12 mouse cellular contexts compared by ENCODE assay signal in genomic region chr6:94363951-94364350, GRCm38 (mm10).
A peak's percentile ranks its signal among the peaks of the same experiment; 100 is the strongest.
DNase-seq lines count a peak whose midpoint lies in the region; ATAC-seq and TF ChIP-seq lines count a peak whose summit lies in the region.
"Had no signal": no experiment of that assay in that cellular context is flagged by ENCODE, and none has a peak within 500 bp of the region (broad histone marks: within the 10 kb centered on the region; RNA-seq: fewer than 3 reads in every experiment).

No protein-coding gene starts in this region.

- DNase-seq in adrenal gland, postnatal 10 days, result peak; percentile 25
- no peak for DNase-seq in adrenal gland, postnatal 4 days (ENCODE audit: low spot score in 2 of 2)
- peak; percentile 35 for DNase-seq in kidney, adult 2 months
- peak; percentile 6 for DNase-seq in right cerebral cortex, postnatal 14 days
- DNase-seq in right cerebral cortex, postnatal 10 days (ENCODE audit: low spot score in 2 of 2), result no peak
- DNase-seq in forebrain, embryonic 11.5 days (ENCODE audit: low spot score), result no peak
- DNase-seq in cerebellum, adult 11 months, result no peak

- H3K9ac ChIP-seq in kidney, embryonic 14.5 days (ENCODE audit: low read depth, low read length), result no peak overlapping the region
- H3K9ac ChIP-seq in forebrain, embryonic 11.5 days (ENCODE audit: low read length), result no peak overlapping the region
- H3K9ac ChIP-seq: heart, embryonic 13.5 days; midbrain, embryonic 12.5 days; neural tube, embryonic 15.5 days had no signal

- H3K4me2 ChIP-seq in kidney, embryonic 14.5 days (replicated peaks; ENCODE audit: low read depth, low read length), result no peak overlapping the region
- no peak overlapping the region for H3K4me2 ChIP-seq in forebrain, embryonic 11.5 days (ENCODE audit: low read depth, low read length, severe bottlenecking)
- H3K4me2 ChIP-seq: heart, embryonic 13.5 days; midbrain, embryonic 12.5 days; neural tube, embryonic 15.5 days had no signal

- WGBS in kidney, adult 2 months, result 71% methylated on average over 6 of the region's 6 CpGs
- 86% methylated on average over 6 of the region's 6 CpGs for WGBS in kidney, embryonic 14.5 days
- WGBS in forebrain, embryonic 11.5 days, result 88% methylated on average over 6 of the region's 6 CpGs

- no peaks in the 10 kb centered on the region for H3K9me3 ChIP-seq in kidney, embryonic 14.5 days (ENCODE audit: control insufficient read depth, low read length)
- no peaks in the 10 kb centered on the region for H3K9me3 ChIP-seq in forebrain, embryonic 11.5 days (ENCODE audit: control insufficient read depth, low read length)
- H3K9me3 ChIP-seq: forebrain, embryonic 10.5 days; heart, embryonic 13.5 days; midbrain, embryonic 12.5 days; neural tube, embryonic 15.5 days had no signal

- H3K4me3 ChIP-seq in kidney, adult 2 months (ENCODE audit: insufficient read depth, low read depth, low read length), result no peak overlapping the region
- H3K4me3 ChIP-seq in kidney, embryonic 14.5 days (ENCODE audit: low read length), result no peak overlapping the region
- H3K4me3 ChIP-seq in forebrain, embryonic 11.5 days (ENCODE audit: low read depth, low read length), result no peak overlapping the region
- H3K4me3 ChIP-seq: forebrain, embryonic 10.5 days; heart, embryonic 13.5 days; midbrain, embryonic 12.5 days; neural tube, embryonic 15.5 days had no signal

- no peak for ATAC-seq in kidney, embryonic 14.5 days (ENCODE audit: low FRiP score, low TSS enrichment)
- no peak for ATAC-seq in forebrain, embryonic 11.5 days (replicated peaks; ENCODE audit: low FRiP score)

- no peak overlapping the region for H3K27ac ChIP-seq in kidney, adult 2 months (ENCODE audit: insufficient read depth, low read depth, low read length)
- no peak overlapping the region for H3K27ac ChIP-seq in kidney, embryonic 14.5 days (ENCODE audit: low read depth, low read length)
- no peak overlapping the region for H3K27ac ChIP-seq in forebrain, embryonic 11.5 days (ENCODE audit: low read depth, low read length)
- H3K27ac ChIP-seq: forebrain, embryonic 10.5 days; heart, embryonic 13.5 days; midbrain, embryonic 12.5 days; neural tube, embryonic 15.5 days had no signal

- TF ChIP-seq POLR2A in kidney, adult 2 months (IDR thresholded peaks at IDR 0.05; ENCODE audit: low read depth, low read length), result no peak

- no peaks in the 10 kb centered on the region for H3K27me3 ChIP-seq in kidney, adult 2 months (replicated peaks; ENCODE audit: control insufficient read depth, insufficient read depth, low read length)
- H3K27me3 ChIP-seq in kidney, embryonic 14.5 days (ENCODE audit: control insufficient read depth, insufficient read depth, low read length), result no peaks in the 10 kb centered on the region
- H3K27me3 ChIP-seq in forebrain, embryonic 11.5 days (ENCODE audit: control insufficient read depth, insufficient read depth, low read length), result no peaks in the 10 kb centered on the region
- H3K27me3 ChIP-seq: heart, embryonic 13.5 days; midbrain, embryonic 12.5 days; neural tube, embryonic 15.5 days had no signal

- no peaks in the 10 kb centered on the region for H3K4me1 ChIP-seq in kidney, adult 2 months (ENCODE audit: control insufficient read depth, insufficient read depth, low read length)
- no peaks in the 10 kb centered on the region for H3K4me1 ChIP-seq in kidney, embryonic 14.5 days (ENCODE audit: control insufficient read depth, insufficient read depth, low read length)
- no peaks in the 10 kb centered on the region for H3K4me1 ChIP-seq in forebrain, embryonic 11.5 days (replicated peaks; ENCODE audit: control insufficient read depth, insufficient read depth, low read length)
- H3K4me1 ChIP-seq: forebrain, embryonic 10.5 days; heart, embryonic 13.5 days; midbrain, embryonic 12.5 days; neural tube, embryonic 15.5 days had no signal

- peak; percentile 33; the same call in 1 of the 2 replicates for TF ChIP-seq CTCF in kidney, adult 2 months (conservative IDR thresholded peaks at IDR 0.05; ENCODE audit: insufficient read depth, insufficient read length, low read depth, low read length)

- no peaks in the 10 kb centered on the region for H3K36me3 ChIP-seq in kidney, adult 2 months (ENCODE audit: control insufficient read depth, insufficient read depth, low read length)
- no peaks in the 10 kb centered on the region for H3K36me3 ChIP-seq in kidney, embryonic 14.5 days (ENCODE audit: control insufficient read depth, insufficient read depth, low read length)
- H3K36me3 ChIP-seq in forebrain, embryonic 11.5 days (ENCODE audit: control insufficient read depth, insufficient read depth, low read length), result no peaks in the 10 kb centered on the region
- H3K36me3 ChIP-seq: forebrain, embryonic 10.5 days; heart, embryonic 13.5 days; midbrain, embryonic 12.5 days; neural tube, embryonic 15.5 days had no signal

Comparison
In these comparisons a context has a peak if more than half of its experiments do, and no peak if none do; other contexts are left out.
1. DNase-seq: peak in adrenal gland, postnatal 10 days (single experiment), kidney, adult 2 months (single experiment) and right cerebral cortex, postnatal 14 days (single experiment); none in adrenal gland, postnatal 4 days (0 of 2), right cerebral cortex, postnatal 10 days (0 of 2), forebrain, embryonic 11.5 days (single experiment) and cerebellum, adult 11 months (single experiment).